Mouse (Mus musculus) lung, postnatal 0 days (tissue): ENCODE results near the gene St3gal6.

Source experiments
- CTCF ChIP-seq: IDR thresholded peaks from 2 replicates; pipeline ENCODE4 v1.5.1; 2016; ENCODE audit warnings: antibody characterized with exemption, mild to moderate bottlenecking
- EP300 ChIP-seq: IDR thresholded peaks from 2 replicates; pipeline ENCODE4 v1.6.1; 2016; ENCODE audit warnings: antibody characterized with exemption, mild to moderate bottlenecking, control low read depth

GRCm38 (mm10) chr16:58520457-58520856 lies 3.6 kb downstream of the St3gal6 start:
- no peak for TF ChIP-seq CTCF
- TF ChIP-seq EP300, result no peak
